In the genomic region with DNA sequence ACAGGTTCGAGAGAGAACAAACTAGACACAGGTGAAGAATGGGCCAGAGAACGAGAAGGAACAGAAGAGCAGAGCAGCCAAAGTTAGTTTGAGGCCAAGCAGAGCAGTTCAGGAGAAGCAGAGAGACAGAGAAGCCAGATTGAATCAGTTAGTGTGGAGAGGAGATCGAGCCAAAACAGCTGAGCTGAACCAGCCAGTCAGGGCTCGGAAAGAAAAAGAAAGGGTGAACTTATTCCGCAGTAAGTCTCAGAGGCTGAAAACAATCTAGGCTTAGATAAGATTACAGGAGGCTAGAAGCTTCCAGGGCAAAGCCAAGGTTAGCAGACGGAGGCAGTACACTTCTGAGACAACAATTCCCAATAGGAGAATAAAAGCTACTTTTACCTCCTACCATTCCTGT, we compare ENCODE assay signal across 13 mouse cellular contexts. TPM values are rescaled to one million over a fixed set of nuclear protein-coding genes. Genes with fewer than 3 reads are reported as not detected.
A peak's percentile ranks its signal among the peaks of the same experiment; 100 is the strongest.
DNase-seq lines count a peak whose midpoint lies in the region; ATAC-seq and TF ChIP-seq lines count a peak whose summit lies in the region.
"Had no signal": no experiment of that assay in that cellular context is flagged by ENCODE, and none has a peak within 500 bp of the region (broad histone marks: within the 10 kb centered on the region; RNA-seq: fewer than 3 reads in every experiment).

No protein-coding gene starts in this region.

- TF ChIP-seq POLR2A in thymus, adult 2 months (IDR thresholded peaks at IDR 0.05; ENCODE audit: control insufficient read depth, extremely low read depth, insufficient read depth, low read length, poor library complexity) = no peak

- no peaks in the 10 kb centered on the region for H3K27me3 ChIP-seq in heart, embryonic 10.5 days (ENCODE audit: insufficient read depth, poor library complexity, severe bottlenecking)
- H3K27me3 ChIP-seq in thymus, adult 2 months (ENCODE audit: control insufficient read depth, insufficient read depth, low read length) = no peaks in the 10 kb centered on the region
- no peaks in the 10 kb centered on the region for H3K27me3 ChIP-seq in liver, embryonic 11.5 days (replicated peaks; ENCODE audit: control insufficient read depth, insufficient read depth, low read length)
- no peaks in the 10 kb centered on the region for H3K27me3 ChIP-seq in hindbrain, embryonic 16.5 days (replicated peaks; ENCODE audit: control insufficient read depth, insufficient read depth, low read length)
- no peaks in the 10 kb centered on the region for H3K27me3 ChIP-seq in forebrain, embryonic 14.5 days (replicated peaks; ENCODE audit: control insufficient read depth, insufficient read depth, low read length)
- H3K27me3 ChIP-seq: forebrain, embryonic 15.5 days; hindbrain, embryonic 15.5 days; megakaryocyte, embryonic 14.5 days had no signal

- 0 out of 2 replicates have a peak, but pooled peaks have one; percentile 49 for ATAC-seq in liver, embryonic 11.5 days (replicated peaks; ENCODE audit: low FRiP score)
- ATAC-seq in hindbrain, embryonic 16.5 days = no peak
- no peak for ATAC-seq in forebrain, embryonic 14.5 days
- no peak for ATAC-seq in cerebellum, adult (ENCODE audit: insufficient number of reproducible peaks, low FRiP score, low TSS enrichment)
- ATAC-seq: forebrain, embryonic 15.5 days had no signal

- peak overlapping the region; percentile 23; the same call in 1 of the 2 replicates for H3K4me2 ChIP-seq in liver, embryonic 11.5 days
- no peak overlapping the region for H3K4me2 ChIP-seq in hindbrain, embryonic 16.5 days (ENCODE audit: low read length)
- H3K4me2 ChIP-seq in forebrain, embryonic 14.5 days (ENCODE audit: low read length) = no peak overlapping the region
- H3K4me2 ChIP-seq: forebrain, embryonic 15.5 days; hindbrain, embryonic 15.5 days had no signal

- peak; percentile 35 to 36 for DNase-seq in heart, adult 18-20 months
- DNase-seq in heart, embryonic 10.5 days (ENCODE audit: low spot score) = no peak
- DNase-seq in thymus, adult 2 months = no peak
- no peak for DNase-seq in thymus, postnatal 4 days
- no peak for DNase-seq in liver, embryonic 11.5 days (ENCODE audit: low spot score)
- DNase-seq in forebrain, embryonic 14.5 days (ENCODE audit: low spot score) = no peak

- TF ChIP-seq CTCF in thymus, adult 2 months (IDR thresholded peaks at IDR 0.05; ENCODE audit: borderline replicate concordance, control insufficient read depth, extremely low read depth, insufficient read depth, low read length, poor library complexity) = no peak

- 30% methylated on average over 6 of the region's 6 CpGs for WGBS in heart, embryonic 10.5 days
- WGBS in thymus, adult 2 months = 34% methylated on average over 6 of the region's 6 CpGs
- 52% methylated on average over 6 of the region's 6 CpGs for WGBS in liver, embryonic 11.5 days
- WGBS in hindbrain, embryonic 16.5 days = 85% methylated on average over 6 of the region's 6 CpGs
- WGBS in forebrain, embryonic 14.5 days = 87% methylated on average over 6 of the region's 6 CpGs

- H3K27ac ChIP-seq in heart, embryonic 10.5 days = no peak overlapping the region
- peak overlapping the region; percentile 46 for H3K27ac ChIP-seq in thymus, adult 2 months (ENCODE audit: control insufficient read depth, insufficient read depth, low read length)
- peak overlapping the region; percentile 3; the same call in 1 of the 2 replicates for H3K27ac ChIP-seq in liver, embryonic 11.5 days (ENCODE audit: low read depth, low read length)
- no peak overlapping the region for H3K27ac ChIP-seq in hindbrain, embryonic 16.5 days (ENCODE audit: low read depth, low read length)
- no peak overlapping the region for H3K27ac ChIP-seq in forebrain, embryonic 14.5 days (ENCODE audit: low read depth, low read length)
- H3K27ac ChIP-seq: forebrain, embryonic 15.5 days; hindbrain, embryonic 15.5 days had no signal

- no peak overlapping the region for H3K4me3 ChIP-seq in heart, embryonic 10.5 days
- H3K4me3 ChIP-seq in thymus, adult 2 months (ENCODE audit: control insufficient read depth, insufficient read depth, low read length) = no peak overlapping the region
- no peak overlapping the region for H3K4me3 ChIP-seq in liver, embryonic 11.5 days (ENCODE audit: low read depth, low read length)
- no peak overlapping the region for H3K4me3 ChIP-seq in hindbrain, embryonic 16.5 days (ENCODE audit: low read length)
- no peak overlapping the region for H3K4me3 ChIP-seq in forebrain, embryonic 14.5 days (ENCODE audit: low read depth, low read length)
- H3K4me3 ChIP-seq: forebrain, embryonic 15.5 days; hindbrain, embryonic 15.5 days; megakaryocyte, embryonic 14.5 days had no signal

- H3K9ac ChIP-seq in liver, embryonic 11.5 days (ENCODE audit: low read depth, low read length) = no peak overlapping the region
- no peak overlapping the region for H3K9ac ChIP-seq in hindbrain, embryonic 16.5 days (ENCODE audit: low read depth, low read length)
- H3K9ac ChIP-seq in forebrain, embryonic 14.5 days (ENCODE audit: low read length) = no peak overlapping the region
- H3K9ac ChIP-seq: forebrain, embryonic 15.5 days; hindbrain, embryonic 15.5 days had no signal

- no peaks in the 10 kb centered on the region for H3K9me3 ChIP-seq in heart, embryonic 10.5 days
- H3K9me3 ChIP-seq in liver, embryonic 11.5 days (ENCODE audit: control insufficient read depth, low read length) = no peaks in the 10 kb centered on the region
- H3K9me3 ChIP-seq in hindbrain, embryonic 16.5 days (ENCODE audit: control insufficient read depth, low read length) = no peaks in the 10 kb centered on the region
- H3K9me3 ChIP-seq in forebrain, embryonic 14.5 days (replicated peaks; ENCODE audit: control insufficient read depth, low read length) = no peaks in the 10 kb centered on the region
- H3K9me3 ChIP-seq: forebrain, embryonic 15.5 days; hindbrain, embryonic 15.5 days; megakaryocyte, embryonic 14.5 days had no signal

- peaks cover 17% of the 10 kb centered on the region for H3K4me1 ChIP-seq in heart, embryonic 10.5 days
- H3K4me1 ChIP-seq in thymus, adult 2 months (replicated peaks; ENCODE audit: control insufficient read depth, insufficient read depth, low read length) = peaks cover 8% of the 10 kb centered on the region
- peaks cover 17% of the 10 kb centered on the region for H3K4me1 ChIP-seq in liver, embryonic 11.5 days (replicated peaks; ENCODE audit: control insufficient read depth, insufficient read depth, low read length)
- no peaks in the 10 kb centered on the region for H3K4me1 ChIP-seq in hindbrain, embryonic 16.5 days (ENCODE audit: control insufficient read depth, insufficient read depth, low read depth, low read length)
- H3K4me1 ChIP-seq in forebrain, embryonic 14.5 days (ENCODE audit: control insufficient read depth, insufficient read depth, low read length) = no peaks in the 10 kb centered on the region
- H3K4me1 ChIP-seq: forebrain, embryonic 15.5 days; hindbrain, embryonic 15.5 days had no signal

- H3K36me3 ChIP-seq in heart, embryonic 10.5 days = peaks cover 20% of the 10 kb centered on the region; the same call in 1 of the 2 replicates
- H3K36me3 ChIP-seq in thymus, adult 2 months (ENCODE audit: control insufficient read depth, insufficient read depth, low read length) = peaks cover 10% of the 10 kb centered on the region
- peaks cover 4% of the 10 kb centered on the region; the same call in 1 of the 2 replicates for H3K36me3 ChIP-seq in liver, embryonic 11.5 days (ENCODE audit: control insufficient read depth, insufficient read depth, low read length)
- H3K36me3 ChIP-seq in hindbrain, embryonic 16.5 days (ENCODE audit: control insufficient read depth, insufficient read depth, low read length) = peaks cover 2% of the 10 kb centered on the region; the same call in 1 of the 2 replicates
- 0 out of 2 replicates have a peak, but pooled peaks cover 11% of the 10 kb centered on the region for H3K36me3 ChIP-seq in forebrain, embryonic 14.5 days (ENCODE audit: control insufficient read depth, insufficient read depth, low read length)

RNA-seq across cellular contexts. Expression of a gene that starts 21.9 kb away (rescaled TPM):
- 10 to 100 TPM; 40.4 to 41.9 TPM for total RNA-seq in heart, adult 18-20 months (2021)
- 28.2 and 31.1 TPM in 2 replicates for polyA plus RNA-seq in heart, embryonic 10.5 days (2016; fragmentation: Nextera tagmentation; extraction: Ambion mirVana)
- polyA plus RNA-seq in thymus, adult 2 months (2012; rRNA removed) = 127 and 145 TPM in 2 replicates
- polyA plus RNA-seq in liver, embryonic 11.5 days (2014; fragmentation: Nextera tagmentation; extraction: Ambion mirVana) = 42.9 and 44.2 TPM in 2 replicates
- 17.6 and 18.0 TPM in 2 replicates for polyA plus RNA-seq in hindbrain, embryonic 16.5 days (2015; fragmentation: Nextera tagmentation; extraction: Ambion mirVana)
- polyA plus RNA-seq in forebrain, embryonic 14.5 days (2014; fragmentation: Nextera tagmentation; extraction: Ambion mirVana) = 20.1 and 21.3 TPM in 2 replicates

RNA-seq across cellular contexts. Expression of a gene that starts 36.4 kb away (rescaled TPM):
- total RNA-seq in heart, adult 18-20 months (2021) = 10 to 100 TPM; 34.0 to 42.8 TPM
- 188 and 243 TPM in 2 replicates for polyA plus RNA-seq in heart, embryonic 10.5 days (2016; fragmentation: Nextera tagmentation; extraction: Ambion mirVana)
- 1,368 and 1,549 TPM in 2 replicates for polyA plus RNA-seq in thymus, adult 2 months (2012; rRNA removed)
- polyA plus RNA-seq in liver, embryonic 11.5 days (2014; fragmentation: Nextera tagmentation; extraction: Ambion mirVana) = 257 and 281 TPM in 2 replicates
- 467 and 509 TPM in 2 replicates for polyA plus RNA-seq in hindbrain, embryonic 16.5 days (2015; fragmentation: Nextera tagmentation; extraction: Ambion mirVana)
- polyA plus RNA-seq in forebrain, embryonic 14.5 days (2014; fragmentation: Nextera tagmentation; extraction: Ambion mirVana) = 351 and 372 TPM in 2 replicates

RNA-seq across cellular contexts. Expression of a gene that starts 37.8 kb away (rescaled TPM):
- total RNA-seq in heart, adult 18-20 months (2021) = not detected
- not detected in 2 replicates for polyA plus RNA-seq in heart, embryonic 10.5 days (2016; fragmentation: Nextera tagmentation; extraction: Ambion mirVana)
- 0.17 and 0.36 TPM in 2 replicates for polyA plus RNA-seq in thymus, adult 2 months (2012; rRNA removed)
- polyA plus RNA-seq in liver, embryonic 11.5 days (2014; fragmentation: Nextera tagmentation; extraction: Ambion mirVana) = not detected in 2 replicates
- polyA plus RNA-seq in hindbrain, embryonic 16.5 days (2015; fragmentation: Nextera tagmentation; extraction: Ambion mirVana) = not detected in 2 replicates
- not detected in 2 replicates for polyA plus RNA-seq in forebrain, embryonic 14.5 days (2014; fragmentation: Nextera tagmentation; extraction: Ambion mirVana)
- total RNA-seq: left cerebral cortex, adult 8-10 months had no signal
- polyA plus RNA-seq: forebrain, embryonic 15.5 days; hindbrain, embryonic 15.5 days; neural tube, embryonic 14.5 days had no signal

Comparison
In these comparisons a context has a peak if more than half of its experiments do, and no peak if none do; other contexts are left out.
1. DNase-seq: peak in heart, adult 18-20 months (2 of 2); none in heart, embryonic 10.5 days (single experiment), thymus, adult 2 months (single experiment), thymus, postnatal 4 days (single experiment), liver, embryonic 11.5 days (single experiment) and forebrain, embryonic 14.5 days (single experiment).
2. H3K27ac ChIP-seq: peak in thymus, adult 2 months (single experiment) and liver, embryonic 11.5 days (single experiment); none in heart, embryonic 10.5 days (single experiment), hindbrain, embryonic 16.5 days (single experiment) and forebrain, embryonic 14.5 days (single experiment).